Mouse (Mus musculus) neural tube, embryonic 13.5 days (tissue): Measurements from ENCODE around the gene Pik3c2a. TPM values are rescaled to one million over a fixed set of nuclear protein-coding genes. Genes with fewer than 3 reads are reported as not detected.

Experiments
- ATAC-seq: fragments of 200-750 bp; cut with Nextera tagmentation; 2 replicates; pipeline ENCODE4 v1.8.0; 2017; ENCODE audit warnings: low read depth, mild to moderate bottlenecking, moderate TSS enrichment, moderate library complexity
- H3K27ac ChIP-seq: fragments of 300-500 bp; sonication (generic); replicated peaks from 2 replicates; pipeline ENCODE4 v1.5.1; 2015; ENCODE audit warnings: moderate library complexity, mild to moderate bottlenecking, inconsistent platforms
- H3K27me3 ChIP-seq: fragments of 300-500 bp; sonication (generic); 2 replicates; pipeline ENCODE4 v1.6.1; 2015; ENCODE audit warnings: mild to moderate bottlenecking, inconsistent platforms
- H3K36me3 ChIP-seq: fragments of 300-500 bp; sonication (generic); 2 replicates; pipeline ENCODE4 v1.6.1; 2015; ENCODE audit warnings: mild to moderate bottlenecking, inconsistent platforms
- H3K4me1 ChIP-seq: fragments of 300-500 bp; sonication (generic); replicated peaks from 2 replicates; pipeline ENCODE4 v1.6.1; 2015; ENCODE audit warnings: inconsistent platforms
- H3K4me2 ChIP-seq: fragments of 300-500 bp; sonication (generic); 2 replicates; pipeline ENCODE4 v1.6.1; 2015; ENCODE audit warnings: inconsistent platforms, mild to moderate bottlenecking, moderate library complexity
- H3K4me3 ChIP-seq: fragments of 300-500 bp; sonication (generic); 2 replicates; pipeline ENCODE4 v1.5.1; 2015; ENCODE audit warnings: mild to moderate bottlenecking, inconsistent platforms
- H3K9ac ChIP-seq: fragments of 300-500 bp; sonication (generic); 2 replicates; pipeline ENCODE4 v1.6.1; 2015; ENCODE audit warnings: moderate library complexity, mild to moderate bottlenecking, inconsistent platforms
- H3K9me3 ChIP-seq: fragments of 300-500 bp; sonication (generic); 2 replicates; pipeline ENCODE4 v1.6.1; 2016; ENCODE audit warnings: inconsistent platforms
- WGBS: fragments of 180-500 bp; shearing (Covaris S2); methylation state at CpG from one replicate; pipeline ENCODE4 v1.1.7; 2015; 5-methylcytosine and 5-hydroxymethylcytosine counted together
- polyA plus RNA-seq: library from polyadenylated mRNA; unstranded; fragments of >200 nt; fragmentation: Nextera tagmentation; extraction: Ambion mirVana; gene quantifications from 2 replicates; pipeline ENCODE4 v1.2.1, GENCODE M21; 2015

Gene Pik3c2a
- polyA plus RNA-seq, 1 experiment from 2014 or later: 17.3 TPM

- no peaks in the 10 kb centered on the region for H3K9me3 ChIP-seq
- no peak for ATAC-seq
- no peak overlapping the region for H3K4me2 ChIP-seq
- H3K27me3 ChIP-seq: no peaks in the 10 kb centered on the region
- 93% methylated on average over 1 of the region's 1 CpGs for WGBS
- H3K27ac ChIP-seq: no peak overlapping the region
- peaks cover 35% of the 10 kb centered on the region for H3K36me3 ChIP-seq
- H3K4me3 ChIP-seq: no peak overlapping the region
- no peaks in the 10 kb centered on the region for H3K4me1 ChIP-seq
- no peak overlapping the region for H3K9ac ChIP-seq
These were observed 69.0 kb downstream of the Pik3c2a start for GRCm38 (mm10) chr7:116374284-116374683.

DNA sequence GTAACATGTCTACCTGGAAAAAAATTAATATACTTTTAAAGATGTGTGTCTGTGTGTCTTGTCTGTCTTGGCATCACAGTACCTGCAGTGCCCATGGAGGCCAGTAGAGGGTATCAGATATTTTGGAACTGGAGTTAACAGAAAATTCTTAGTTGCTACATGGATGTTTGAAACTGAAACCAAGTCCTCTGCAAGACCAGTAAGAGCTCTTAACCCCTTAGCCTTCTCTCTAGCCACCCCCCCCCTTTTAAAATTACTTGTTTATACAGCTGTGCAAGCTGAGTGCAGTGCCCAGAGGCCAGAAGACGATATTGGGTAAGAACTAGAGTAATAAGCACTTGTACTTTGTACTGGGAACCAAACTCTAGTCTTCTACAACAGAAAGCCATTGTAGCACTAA is 107.0 kb downstream of the Pik3c2a start:
- Histone ChIP-seq H3K4me1 (peaks cover 29% of the 10 kb centered on the region), H3K9ac (no peak overlapping the region), H3K9me3 (no peaks in the 10 kb centered on the region), H3K4me3 (no peak overlapping the region), H3K36me3 (peaks cover 33% of the 10 kb centered on the region), H3K27me3 (no peaks in the 10 kb centered on the region), H3K4me2 (no peak overlapping the region), H3K27ac (no peak overlapping the region)
- 76% methylated on average over 1 of the region's 1 CpGs for WGBS
- ATAC-seq: no peak

DNA sequence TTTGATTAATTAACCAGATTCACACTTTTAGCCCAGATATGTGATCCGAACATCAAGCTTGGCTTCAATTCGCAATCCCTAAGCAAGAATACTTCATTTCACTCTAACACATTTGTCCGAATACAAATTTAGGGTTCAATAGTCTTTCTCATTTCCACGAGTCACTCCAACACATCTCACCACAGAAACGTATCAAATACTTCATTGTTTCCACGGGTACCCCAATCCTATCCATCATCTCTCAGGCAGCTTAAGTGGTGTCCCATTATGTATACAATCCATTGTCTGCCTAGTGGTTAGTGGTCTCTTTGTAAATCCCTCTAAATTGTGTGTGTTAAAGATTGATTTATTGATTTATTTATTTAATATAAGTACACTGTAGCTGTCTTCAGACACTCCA is 108.1 kb downstream of the Pik3c2a start:
- WGBS: 64% methylated on average over 6 of the region's 6 CpGs
- H3K36me3 ChIP-seq: peaks cover 35% of the 10 kb centered on the region
- H3K4me3 ChIP-seq: peak overlapping the region; percentile 78; the same call in 1 of the 2 replicates

GRCm38 (mm10) chr7:116334669-116335038 is 108.6 kb downstream of the Pik3c2a start:
- 25% methylated on average over 8 of the region's 8 CpGs for WGBS
- H3K4me2 ChIP-seq: peak overlapping the region; percentile 76
- H3K9ac ChIP-seq: peak overlapping the region; percentile 96
- peaks cover 29% of the 10 kb centered on the region for H3K4me1 ChIP-seq
- H3K27ac ChIP-seq: peak overlapping the region; percentile 90
- peaks cover 35% of the 10 kb centered on the region for H3K36me3 ChIP-seq
- peak overlapping the region; percentile 78 for H3K4me3 ChIP-seq
- H3K27me3 ChIP-seq: no peaks in the 10 kb centered on the region
- H3K9me3 ChIP-seq: no peaks in the 10 kb centered on the region
- ATAC-seq: peak; percentile 1; the same call in 1 of the 2 replicates

More for the DNA sequence above, 108.1 kb downstream of the Pik3c2a start:
- no peak overlapping the region for H3K27ac ChIP-seq
- H3K9me3 ChIP-seq: no peaks in the 10 kb centered on the region
- no peaks in the 10 kb centered on the region for H3K27me3 ChIP-seq
- H3K4me1 ChIP-seq: peaks cover 29% of the 10 kb centered on the region
- peak overlapping the region; percentile 96; the same call in 1 of the 2 replicates for H3K9ac ChIP-seq
- peak overlapping the region; percentile 76 for H3K4me2 ChIP-seq
- ATAC-seq: no peak

GRCm38 (mm10) chr7:116333713-116334668 is 109.3 kb downstream of the Pik3c2a start, which contains the start of gene Rps13:
Gene Rps13, minus strand, starts transcription at chr7:116334195.
- H3K9me3 ChIP-seq: no peaks in the 10 kb centered on the region
- peak; percentile 99 for ATAC-seq
- WGBS: under 1% methylated on average over 76 of the region's 78 CpGs
- peak within 1 kb of the TSS; percentile 96 for H3K9ac ChIP-seq
- peak within 1 kb of the TSS; percentile 78 for H3K4me3 ChIP-seq
- peak within 1 kb of the TSS; percentile 89 for H3K4me2 ChIP-seq
- H3K27ac ChIP-seq: peak within 1 kb of the TSS; percentile 90
- peaks cover 35% of the 10 kb centered on the region for H3K36me3 ChIP-seq
- H3K27me3 ChIP-seq: no peaks in the 10 kb centered on the region
- H3K4me1 ChIP-seq: peaks cover 29% of the 10 kb centered on the region

DNA sequence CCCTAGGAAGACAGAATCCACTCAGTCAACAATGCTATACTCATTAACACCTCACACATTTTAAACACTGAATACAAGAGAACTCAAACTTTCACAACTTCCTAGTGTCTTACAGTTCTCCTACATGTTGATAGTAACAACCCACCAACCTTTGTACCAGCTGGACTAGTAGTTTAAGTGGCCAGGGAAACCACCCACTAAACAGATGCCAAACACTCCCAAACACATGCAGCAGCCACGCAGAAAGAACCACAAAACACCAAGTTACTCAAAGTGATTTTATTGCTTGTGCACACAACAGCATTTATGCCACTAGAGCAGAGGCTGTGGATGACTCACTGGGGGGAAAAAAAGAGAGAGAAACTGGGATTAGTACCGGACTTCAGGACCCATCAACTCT is 112.0 kb downstream of the Pik3c2a start:
- no peak overlapping the region for H3K4me3 ChIP-seq
- H3K9ac ChIP-seq: no peak overlapping the region
- ATAC-seq: no peak
- H3K27ac ChIP-seq: no peak overlapping the region
- peaks cover 42% of the 10 kb centered on the region for H3K36me3 ChIP-seq
- 95% methylated on average over 2 of the region's 2 CpGs for WGBS
- H3K9me3 ChIP-seq: no peaks in the 10 kb centered on the region
- peaks cover 29% of the 10 kb centered on the region for H3K4me1 ChIP-seq
- H3K27me3 ChIP-seq: no peaks in the 10 kb centered on the region
- no peak overlapping the region for H3K4me2 ChIP-seq

DNA sequence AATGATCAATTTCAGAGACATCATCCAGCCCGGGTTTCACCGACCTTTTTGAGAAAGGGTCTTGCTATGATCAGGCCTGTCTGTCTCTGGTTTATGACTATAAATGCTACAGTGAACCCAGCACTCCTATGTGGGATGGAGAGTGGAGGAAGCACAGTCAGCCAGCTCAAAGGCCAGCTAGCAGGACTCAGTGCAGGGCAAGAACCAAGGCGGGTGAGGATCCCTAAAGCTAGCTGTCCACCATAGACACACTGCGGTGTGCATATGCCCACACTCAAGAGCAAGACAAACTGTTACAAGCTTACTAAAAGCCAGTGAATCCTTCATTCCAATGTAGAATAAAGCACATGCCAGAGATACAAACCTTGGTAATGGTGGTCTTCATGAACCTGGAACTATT is 113.4 kb downstream of the Pik3c2a start:
- H3K4me2 ChIP-seq: no peak overlapping the region
- no peak overlapping the region for H3K4me3 ChIP-seq
- H3K9ac ChIP-seq: no peak overlapping the region
- no peak overlapping the region for H3K27ac ChIP-seq
- H3K27me3 ChIP-seq: no peaks in the 10 kb centered on the region
- ATAC-seq: no peak
- H3K4me1 ChIP-seq: peaks cover 26% of the 10 kb centered on the region
- WGBS: 95% methylated on average over 4 of the region's 4 CpGs
- peaks cover 42% of the 10 kb centered on the region for H3K36me3 ChIP-seq
- H3K9me3 ChIP-seq: no peaks in the 10 kb centered on the region

GRCm38 (mm10) chr7:116328777-116329176 is 114.5 kb downstream of the Pik3c2a start:
- Histone ChIP-seq H3K9me3 (no peaks in the 10 kb centered on the region), H3K27me3 (no peaks in the 10 kb centered on the region), H3K4me2 (no peak overlapping the region), H3K36me3 (peaks cover 42% of the 10 kb centered on the region), H3K4me1 (peaks cover 20% of the 10 kb centered on the region), H3K9ac (no peak overlapping the region), H3K4me3 (no peak overlapping the region), H3K27ac (no peak overlapping the region)
- whole genome bisulfite sequencing: 80% methylated on average over 7 of the region's 7 CpGs
- ATAC-seq: no peak

DNA sequence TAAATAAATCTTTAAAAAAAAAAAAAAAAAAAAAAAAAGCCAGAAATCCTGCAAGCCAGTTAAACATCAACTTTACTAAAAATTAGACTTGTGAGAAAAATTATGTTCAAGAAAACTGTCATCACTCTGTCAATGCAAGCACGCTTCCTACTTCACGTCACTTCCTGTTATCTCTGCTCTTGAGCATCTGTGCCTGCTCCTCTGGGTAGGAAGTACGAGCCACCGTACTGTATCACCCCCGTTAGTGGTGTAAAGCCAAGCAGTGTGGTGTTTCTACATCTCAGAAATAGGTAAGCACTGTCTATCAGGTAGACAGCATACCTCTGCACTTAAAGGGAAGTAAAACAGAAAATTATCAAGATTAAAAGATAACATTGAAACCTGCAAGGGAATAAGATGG is 115.3 kb downstream of the Pik3c2a start:
- no peaks in the 10 kb centered on the region for H3K9me3 ChIP-seq
- H3K4me1 ChIP-seq: peaks cover 15% of the 10 kb centered on the region
- no peak overlapping the region for H3K9ac ChIP-seq
- no peak overlapping the region for H3K27ac ChIP-seq
- no peak overlapping the region for H3K4me3 ChIP-seq
- no peak for ATAC-seq
- WGBS: 93% methylated on average over 5 of the region's 5 CpGs
- H3K36me3 ChIP-seq: peaks cover 42% of the 10 kb centered on the region
- no peak overlapping the region for H3K4me2 ChIP-seq
- H3K27me3 ChIP-seq: no peaks in the 10 kb centered on the region

- Histone ChIP-seq H3K9me3 (no peaks in the 10 kb centered on the region), H3K4me1 (no peaks in the 10 kb centered on the region), H3K27me3 (no peaks in the 10 kb centered on the region), H3K27ac (no peak overlapping the region), H3K4me2 (no peak overlapping the region), H3K4me3 (no peak overlapping the region), H3K9ac (no peak overlapping the region), H3K36me3 (0 out of 2 replicates have a peak, but pooled peaks cover under 1% of the 10 kb centered on the region)
- WGBS: 36% methylated on average over 10 of the region's 10 CpGs
- ATAC-seq: no peak
These were observed 119.8 kb downstream of the Pik3c2a start for GRCm38 (mm10) chr7:116323331-116323964.

- WGBS: 10% methylated on average over 9 of the region's 9 CpGs
- Histone ChIP-seq H3K9me3 (no peaks in the 10 kb centered on the region), H3K9ac (no peak overlapping the region), H3K27ac (no peak overlapping the region), H3K4me2 (peak overlapping the region; percentile 21; the same call in 1 of the 2 replicates), H3K36me3 (no peaks in the 10 kb centered on the region), H3K4me3 (no peak overlapping the region), H3K4me1 (peaks cover 31% of the 10 kb centered on the region), H3K27me3 (peaks cover 20% of the 10 kb centered on the region)
- ATAC-seq: no peak
These were observed 133.8 kb downstream of the Pik3c2a start for GRCm38 (mm10) chr7:116309456-116309855.

DNA sequence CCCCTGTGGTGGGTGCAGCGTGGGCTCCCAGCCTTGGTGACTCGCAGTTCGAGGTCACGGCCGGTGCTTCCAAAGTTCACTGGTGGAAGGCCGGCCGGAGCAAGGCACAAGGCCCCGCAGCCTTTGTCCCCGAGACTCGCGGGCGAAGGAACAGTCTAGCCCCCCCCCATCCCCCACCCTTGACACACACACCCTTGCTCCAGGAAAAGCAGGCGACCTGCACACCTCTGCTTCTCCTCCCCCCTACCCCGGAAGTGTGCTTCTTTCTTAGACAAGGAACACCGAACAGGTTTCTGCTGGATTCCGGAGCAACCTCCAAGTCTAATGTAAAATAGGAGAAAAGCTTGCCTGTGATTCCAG is 134.6 kb downstream of the Pik3c2a start:
- H3K27ac ChIP-seq: no peak overlapping the region
- peaks cover 20% of the 10 kb centered on the region for H3K27me3 ChIP-seq
- H3K9me3 ChIP-seq: no peaks in the 10 kb centered on the region
- 3% methylated on average over 16 of the region's 16 CpGs for WGBS
- H3K9ac ChIP-seq: peak overlapping the region; percentile 43; the same call in 1 of the 2 replicates
- 0 out of 2 replicates have a peak, but pooled peaks have one; percentile 4 for ATAC-seq
- no peaks in the 10 kb centered on the region for H3K36me3 ChIP-seq
- H3K4me1 ChIP-seq: peaks cover 31% of the 10 kb centered on the region
- peak overlapping the region; percentile 71 for H3K4me3 ChIP-seq
- peak overlapping the region; percentile 100 for H3K4me2 ChIP-seq
